Mouse (Mus musculus) neural tube, embryonic 13.5 days (tissue): ENCODE measurements around the gene Coro1b. TPM values are rescaled to one million over a fixed set of nuclear protein-coding genes. Genes with fewer than 3 reads are reported as not detected.

Experiments used
- ATAC-seq: fragments of 200-750 bp; cut with Nextera tagmentation; 2 replicates; pipeline ENCODE4 v1.8.0; 2017; ENCODE audit warnings: low read depth, mild to moderate bottlenecking, moderate TSS enrichment, moderate library complexity
- H3K27ac ChIP-seq: fragments of 300-500 bp; sonication (generic); replicated peaks from 2 replicates; pipeline ENCODE4 v1.5.1; 2015; ENCODE audit warnings: moderate library complexity, mild to moderate bottlenecking, inconsistent platforms
- H3K27me3 ChIP-seq: fragments of 300-500 bp; sonication (generic); 2 replicates; pipeline ENCODE4 v1.6.1; 2015; ENCODE audit warnings: mild to moderate bottlenecking, inconsistent platforms
- H3K36me3 ChIP-seq: fragments of 300-500 bp; sonication (generic); 2 replicates; pipeline ENCODE4 v1.6.1; 2015; ENCODE audit warnings: mild to moderate bottlenecking, inconsistent platforms
- H3K4me1 ChIP-seq: fragments of 300-500 bp; sonication (generic); replicated peaks from 2 replicates; pipeline ENCODE4 v1.6.1; 2015; ENCODE audit warnings: inconsistent platforms
- H3K4me2 ChIP-seq: fragments of 300-500 bp; sonication (generic); 2 replicates; pipeline ENCODE4 v1.6.1; 2015; ENCODE audit warnings: inconsistent platforms, mild to moderate bottlenecking, moderate library complexity
- H3K4me3 ChIP-seq: fragments of 300-500 bp; sonication (generic); 2 replicates; pipeline ENCODE4 v1.5.1; 2015; ENCODE audit warnings: mild to moderate bottlenecking, inconsistent platforms
- H3K9ac ChIP-seq: fragments of 300-500 bp; sonication (generic); 2 replicates; pipeline ENCODE4 v1.6.1; 2015; ENCODE audit warnings: moderate library complexity, mild to moderate bottlenecking, inconsistent platforms
- H3K9me3 ChIP-seq: fragments of 300-500 bp; sonication (generic); 2 replicates; pipeline ENCODE4 v1.6.1; 2016; ENCODE audit warnings: inconsistent platforms
- WGBS: fragments of 180-500 bp; shearing (Covaris S2); methylation state at CpG from one replicate; pipeline ENCODE4 v1.1.7; 2015; 5-methylcytosine and 5-hydroxymethylcytosine counted together
- polyA plus RNA-seq: library from polyadenylated mRNA; unstranded; fragments of >200 nt; fragmentation: Nextera tagmentation; extraction: Ambion mirVana; gene quantifications from 2 replicates; pipeline ENCODE4 v1.2.1, GENCODE M21; 2015

The Coro1b gene
- polyA plus RNA-seq, 1 experiment from 2014 or later, result 119 TPM

DNA sequence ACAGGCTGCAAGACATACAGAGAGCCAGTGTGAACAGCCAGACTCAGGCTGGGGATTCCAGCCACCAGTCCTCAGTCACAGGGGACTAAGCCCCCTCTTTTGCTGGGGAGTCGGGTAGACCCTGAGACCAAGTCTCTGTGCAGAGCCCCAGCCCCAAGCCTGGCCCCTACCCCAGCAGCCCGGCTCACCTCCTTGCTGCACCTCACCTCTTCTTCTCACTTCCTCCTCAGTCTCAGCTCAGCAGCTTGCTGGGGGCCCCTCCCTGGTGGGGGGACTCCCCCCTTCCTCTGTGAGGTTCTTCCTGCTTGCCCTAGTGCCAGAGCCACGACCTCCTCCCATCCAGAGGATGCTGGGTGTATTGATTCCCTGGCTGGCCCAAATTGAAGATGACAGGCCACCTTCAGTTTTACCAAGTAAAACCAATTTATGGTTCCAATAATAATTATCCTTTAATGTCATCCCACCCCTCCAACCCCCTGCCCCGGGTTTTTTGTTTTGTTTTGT is 42.5 kb downstream of the Coro1b start, which contains the start of gene Tbc1d10c:
Gene Tbc1d10c (minus strand): TSS at position 454 of the 504 bp plus-strand sequence.
- WGBS, result 65% methylated on average over 4 of the region's 4 CpGs
- H3K27me3 ChIP-seq, result no peaks in the 10 kb centered on the region
- H3K4me1 ChIP-seq, result peaks cover 36% of the 10 kb centered on the region
- no peak for ATAC-seq
- peaks cover 28% of the 10 kb centered on the region for H3K36me3 ChIP-seq
- H3K9ac ChIP-seq, result peak within 1 kb of the TSS; percentile 99
- peak within 1 kb of the TSS; percentile 93 for H3K4me2 ChIP-seq
- no peaks in the 10 kb centered on the region for H3K9me3 ChIP-seq
- peak within 1 kb of the TSS; percentile 95 for H3K27ac ChIP-seq
- peak within 1 kb of the TSS; percentile 97 for H3K4me3 ChIP-seq

DNA sequence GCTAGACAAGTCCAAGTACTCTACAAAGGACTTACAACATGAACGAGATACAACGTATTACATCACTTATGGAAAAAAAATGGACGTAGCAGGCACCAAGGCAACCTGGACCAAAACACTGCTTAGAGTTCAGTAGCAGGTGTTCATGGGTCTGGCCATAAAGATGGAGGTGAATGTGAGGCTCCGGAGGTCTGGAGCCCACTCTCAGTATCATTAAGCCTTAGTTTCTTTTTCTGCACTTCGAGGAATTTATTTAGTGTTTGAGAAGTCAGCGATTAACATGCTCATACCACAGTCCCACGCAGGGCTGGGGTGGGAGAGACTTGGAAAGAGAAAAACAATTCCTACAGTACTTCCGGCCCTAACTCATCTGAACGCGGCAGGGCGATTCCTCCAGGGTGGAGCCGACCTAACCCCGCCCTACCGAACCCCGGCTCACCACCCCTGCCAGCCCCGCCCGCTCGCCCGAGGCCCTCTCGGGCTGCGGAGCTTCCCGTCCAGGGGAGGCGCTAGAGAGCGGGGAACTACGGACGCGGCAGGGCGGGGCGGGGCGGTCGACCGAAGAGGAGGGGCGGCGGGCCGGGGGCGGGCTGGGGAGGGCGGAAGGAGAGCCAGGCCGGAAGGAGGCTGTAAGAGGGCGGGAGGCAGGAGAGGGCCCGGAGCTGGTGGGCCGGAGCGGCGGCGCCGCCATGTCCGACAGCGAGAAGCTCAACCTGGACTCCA is 43.3 kb downstream of the Coro1b start, which contains the start of gene Ppp1ca:
Gene Ppp1ca (plus strand): TSS at position 538 of the 723 bp plus-strand sequence.
- peak; percentile 90 for ATAC-seq
- Histone ChIP-seq H3K9ac (peak within 1 kb of the TSS; percentile 99), H3K27me3 (no peaks in the 10 kb centered on the region), H3K27ac (peak within 1 kb of the TSS; percentile 95), H3K4me1 (peaks cover 44% of the 10 kb centered on the region), H3K36me3 (peaks cover 36% of the 10 kb centered on the region), H3K9me3 (no peaks in the 10 kb centered on the region), H3K4me3 (peak within 1 kb of the TSS; percentile 97), H3K4me2 (peak within 1 kb of the TSS; percentile 93)
- 6% methylated on average over 34 of the region's 47 CpGs for WGBS

DNA sequence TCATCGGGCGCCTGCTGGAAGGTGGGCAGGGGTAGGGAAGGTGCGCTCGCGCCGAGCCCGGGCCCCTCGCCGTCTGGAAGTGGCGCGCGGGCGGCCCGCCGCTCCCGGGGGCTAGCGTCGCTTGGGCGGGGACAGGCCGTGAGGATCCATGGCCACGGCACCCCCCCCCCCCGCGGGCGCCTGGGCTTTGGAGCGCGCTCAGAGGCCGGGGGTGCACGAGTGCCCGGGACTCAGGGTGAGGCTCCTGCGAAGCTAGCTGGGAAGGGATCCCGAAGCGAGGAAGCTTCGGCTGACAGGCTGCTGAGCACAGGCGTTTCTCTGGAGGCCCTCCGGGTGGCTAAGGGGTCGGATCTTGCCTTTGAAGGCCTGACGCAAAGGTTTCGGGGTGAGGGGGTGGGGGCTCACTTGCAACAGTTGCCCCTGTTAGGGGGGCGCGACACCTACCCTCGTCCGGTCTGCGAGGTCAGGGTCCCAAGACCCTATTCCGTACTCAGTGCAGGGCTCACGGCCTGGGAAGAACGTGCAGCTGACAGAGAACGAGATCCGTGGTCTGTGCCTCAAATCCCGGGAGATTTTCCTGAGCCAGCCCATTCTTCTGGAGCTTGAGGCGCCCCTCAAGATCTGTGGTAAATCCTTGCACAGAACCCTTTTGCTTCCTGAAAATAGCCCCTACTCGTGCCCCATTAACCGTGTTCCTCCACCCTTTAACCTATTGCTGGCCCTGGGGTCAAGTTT is 44.0 kb downstream of the Coro1b start:
- ATAC-seq, result peak; percentile 70
- Histone ChIP-seq H3K9ac (peak overlapping the region; percentile 99), H3K36me3 (peaks cover 44% of the 10 kb centered on the region), H3K4me3 (peak overlapping the region; percentile 97), H3K9me3 (no peaks in the 10 kb centered on the region), H3K4me2 (peak overlapping the region; percentile 93), H3K27ac (peak overlapping the region; percentile 95), H3K4me1 (peaks cover 46% of the 10 kb centered on the region), H3K27me3 (no peaks in the 10 kb centered on the region)
- WGBS, result under 1% methylated on average over 52 of the region's 52 CpGs

DNA sequence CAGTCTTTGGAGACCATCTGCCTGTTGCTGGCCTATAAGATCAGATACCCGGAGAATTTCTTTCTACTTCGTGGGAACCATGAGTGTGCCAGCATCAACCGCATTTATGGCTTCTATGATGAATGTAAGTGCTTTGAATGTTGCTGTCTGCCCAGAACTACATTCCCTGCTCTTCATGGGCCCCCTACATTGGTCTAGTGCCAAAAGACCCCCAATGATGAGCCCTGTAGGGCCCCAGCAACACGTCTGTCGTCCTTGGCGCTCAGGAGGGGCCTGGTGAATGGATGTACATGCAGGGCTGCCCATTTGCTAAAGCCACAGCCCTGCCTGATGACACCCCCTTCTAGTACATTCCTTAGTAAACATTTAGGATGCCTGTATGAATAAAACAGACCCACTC is 44.7 kb downstream of the Coro1b start:
- peaks cover 46% of the 10 kb centered on the region for H3K4me1 ChIP-seq
- peak overlapping the region; percentile 99 for H3K9ac ChIP-seq
- ATAC-seq, result no peak
- H3K4me2 ChIP-seq, result peak overlapping the region; percentile 93
- no peaks in the 10 kb centered on the region for H3K27me3 ChIP-seq
- H3K36me3 ChIP-seq, result peaks cover 50% of the 10 kb centered on the region
- H3K27ac ChIP-seq, result peak overlapping the region; percentile 95; the same call in 1 of the 2 replicates
- H3K4me3 ChIP-seq, result peak overlapping the region; percentile 97
- no peaks in the 10 kb centered on the region for H3K9me3 ChIP-seq
- WGBS, result 57% methylated on average over 6 of the region's 6 CpGs

DNA sequence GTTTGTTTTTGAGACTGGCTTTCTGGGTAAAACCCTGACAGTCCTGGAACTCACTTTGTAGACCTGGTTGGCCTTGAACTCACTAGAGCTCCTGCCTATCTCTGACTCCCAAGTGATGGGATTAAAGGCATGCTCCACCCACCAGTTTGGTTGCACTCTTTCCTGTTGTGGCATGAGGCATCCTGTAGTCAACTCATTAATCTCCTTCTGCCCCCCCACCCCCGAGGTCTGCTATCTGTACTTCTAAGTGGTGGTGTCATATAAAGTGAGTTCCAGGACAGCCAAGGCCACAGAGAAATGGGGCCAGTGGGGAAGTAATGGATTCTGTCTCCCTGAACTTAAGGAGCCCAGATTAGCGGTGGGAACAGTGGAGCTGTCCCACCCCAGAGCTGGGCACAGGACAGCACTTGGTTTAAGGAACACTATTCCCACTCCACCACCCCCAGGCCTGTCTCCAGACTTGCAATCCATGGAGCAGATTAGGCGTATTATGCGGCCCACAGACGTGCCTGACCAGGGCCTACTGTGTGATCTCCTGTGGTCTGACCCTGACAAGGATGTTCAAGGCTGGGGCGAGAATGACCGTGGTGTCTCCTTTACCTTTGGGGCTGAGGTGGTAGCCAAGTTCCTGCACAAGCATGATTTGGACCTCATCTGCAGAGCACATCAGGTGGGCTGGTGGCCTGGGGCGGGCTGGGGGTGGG is 45.8 kb downstream of the Coro1b start:
- WGBS, result 93% methylated on average over 8 of the region's 8 CpGs
- Histone ChIP-seq H3K4me1 (peaks cover 46% of the 10 kb centered on the region), H3K9me3 (no peaks in the 10 kb centered on the region), H3K9ac (peak overlapping the region; percentile 99; the same call in 1 of the 2 replicates), H3K27ac (no peak overlapping the region), H3K4me3 (0 out of 2 replicates have a peak overlapping the region, but pooled peaks have one; percentile 97), H3K27me3 (no peaks in the 10 kb centered on the region), H3K4me2 (no peak overlapping the region), H3K36me3 (peaks cover 54% of the 10 kb centered on the region)
- ATAC-seq, result no peak

DNA sequence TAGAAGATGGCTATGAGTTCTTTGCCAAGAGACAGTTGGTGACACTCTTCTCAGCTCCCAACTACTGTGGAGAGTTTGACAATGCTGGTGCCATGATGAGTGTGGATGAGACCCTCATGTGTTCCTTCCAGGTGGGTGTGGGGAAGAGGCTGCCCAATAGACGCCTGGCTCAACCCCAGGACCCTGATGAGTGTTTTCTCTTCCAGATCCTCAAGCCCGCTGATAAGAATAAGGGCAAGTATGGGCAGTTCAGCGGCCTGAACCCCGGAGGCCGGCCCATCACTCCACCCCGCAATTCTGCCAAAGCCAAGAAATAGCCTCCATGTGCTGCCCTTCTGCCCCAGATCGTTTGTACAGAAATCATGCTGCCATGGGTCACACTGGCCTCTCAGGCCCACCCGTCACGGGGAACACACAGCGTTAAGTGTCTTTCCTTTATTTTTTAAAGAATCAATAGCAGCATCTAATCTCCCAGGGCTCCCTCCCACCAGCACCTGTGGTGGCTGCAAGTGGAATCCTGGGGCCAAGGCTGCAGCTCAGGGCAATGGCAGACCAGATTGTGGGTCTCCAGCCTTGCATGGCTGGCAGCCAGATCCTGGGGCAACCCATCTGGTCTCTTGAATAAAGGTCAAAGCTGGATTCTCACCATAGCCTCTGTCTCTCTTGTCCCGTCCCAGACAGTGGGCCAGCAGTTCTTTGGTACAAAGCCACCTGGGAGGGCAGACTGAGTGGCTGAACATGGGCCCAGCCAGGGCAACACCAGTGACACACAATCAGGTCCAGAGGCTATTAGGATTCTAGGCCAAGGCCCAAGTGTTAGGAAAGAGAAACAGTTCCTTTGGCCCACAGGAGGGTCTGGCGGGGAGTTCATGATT is 46.6 kb downstream of the Coro1b start:
- H3K27me3 ChIP-seq, result no peaks in the 10 kb centered on the region
- H3K4me3 ChIP-seq, result no peak overlapping the region
- 80% methylated on average over 12 of the region's 12 CpGs for WGBS
- no peaks in the 10 kb centered on the region for H3K9me3 ChIP-seq
- H3K4me1 ChIP-seq, result peaks cover 48% of the 10 kb centered on the region
- 0 out of 2 replicates have a peak overlapping the region, but pooled peaks have one; percentile 1 for H3K27ac ChIP-seq
- no peak for ATAC-seq
- H3K4me2 ChIP-seq, result no peak overlapping the region
- peaks cover 62% of the 10 kb centered on the region for H3K36me3 ChIP-seq
- 0 out of 2 replicates have a peak overlapping the region, but pooled peaks have one; percentile 12 for H3K9ac ChIP-seq

DNA sequence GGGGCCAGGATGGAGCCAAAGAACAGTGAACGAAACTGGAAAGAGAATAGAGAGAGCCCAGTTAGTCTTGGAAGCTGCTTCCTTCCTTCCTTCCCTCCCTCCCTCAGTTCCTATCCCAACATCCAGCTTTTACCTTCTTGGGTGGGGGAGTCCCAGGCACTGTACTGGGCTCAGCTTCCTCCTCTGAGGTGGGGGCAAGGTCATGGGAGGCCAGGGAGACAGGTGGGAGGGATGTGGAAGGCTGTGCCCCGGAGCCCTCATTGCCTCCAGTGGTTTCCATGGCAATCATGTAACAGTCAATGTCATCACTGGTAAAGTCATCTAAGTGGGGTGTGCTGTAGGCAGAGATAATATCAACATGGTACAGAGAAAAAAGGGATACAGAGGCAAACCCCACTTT is 47.6 kb downstream of the Coro1b start:
- Histone ChIP-seq H3K4me1 (peaks cover 59% of the 10 kb centered on the region), H3K4me2 (no peak overlapping the region), H3K27ac (peak overlapping the region; percentile 49; the same call in 1 of the 2 replicates), H3K36me3 (peaks cover 64% of the 10 kb centered on the region), H3K27me3 (no peaks in the 10 kb centered on the region), H3K4me3 (no peak overlapping the region), H3K9ac (0 out of 2 replicates have a peak overlapping the region, but pooled peaks have one; percentile 26), H3K9me3 (no peaks in the 10 kb centered on the region)
- ATAC-seq, result no peak
- WGBS, result 56% methylated on average over 2 of the region's 2 CpGs

DNA sequence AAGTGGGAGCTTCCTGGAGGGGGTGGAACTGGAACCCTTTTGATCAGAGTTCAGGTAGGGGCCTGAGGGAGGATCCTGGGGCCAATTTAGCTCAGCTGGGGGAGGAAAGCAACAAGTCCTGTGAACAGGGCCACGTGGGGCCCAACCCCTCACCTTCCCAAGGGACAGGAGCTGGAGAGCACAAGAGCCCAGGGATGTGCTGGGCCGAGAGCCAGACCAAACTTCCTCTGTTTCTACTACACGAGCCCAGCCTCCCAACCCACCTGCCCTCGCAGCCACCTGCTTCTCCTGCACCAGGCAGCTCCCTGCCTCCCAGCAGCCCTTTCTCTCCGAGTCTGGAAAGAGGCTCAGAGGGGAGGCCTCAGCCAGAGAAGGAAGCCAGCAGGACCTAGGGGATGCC is 48.1 kb downstream of the Coro1b start:
- H3K36me3 ChIP-seq, result peaks cover 64% of the 10 kb centered on the region
- 27% methylated on average over 5 of the region's 5 CpGs for WGBS
- H3K4me3 ChIP-seq, result no peak overlapping the region
- H3K4me2 ChIP-seq, result no peak overlapping the region
- H3K27ac ChIP-seq, result no peak overlapping the region; the same call in 1 of the 2 replicates
- H3K9me3 ChIP-seq, result no peaks in the 10 kb centered on the region
- H3K4me1 ChIP-seq, result peaks cover 57% of the 10 kb centered on the region
- no peak for ATAC-seq
- no peak overlapping the region for H3K9ac ChIP-seq
- H3K27me3 ChIP-seq, result no peaks in the 10 kb centered on the region

DNA sequence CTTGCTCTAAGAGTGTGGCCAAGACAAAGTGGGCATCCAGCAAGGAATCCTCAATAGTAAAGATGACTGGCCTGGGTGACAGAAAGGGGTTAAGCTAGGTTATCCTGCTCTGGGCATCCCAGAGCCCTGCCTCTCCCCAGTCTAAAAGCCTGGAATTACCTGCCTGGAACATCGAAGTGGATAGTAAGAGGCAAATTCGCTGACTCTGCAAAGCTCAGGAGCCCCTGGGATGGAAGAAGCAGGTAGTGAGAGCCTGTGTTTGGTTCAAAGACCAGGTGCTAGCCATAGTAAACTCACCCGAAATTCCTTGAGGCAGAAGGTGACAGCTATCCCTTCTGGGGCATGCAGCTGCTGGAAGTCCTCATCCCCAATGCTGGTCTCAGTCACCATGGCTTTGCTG is 48.8 kb downstream of the Coro1b start:
- H3K4me3 ChIP-seq, result no peak overlapping the region
- no peak overlapping the region for H3K9ac ChIP-seq
- ATAC-seq, result no peak
- H3K4me1 ChIP-seq, result peaks cover 59% of the 10 kb centered on the region
- no peak overlapping the region for H3K27ac ChIP-seq
- H3K9me3 ChIP-seq, result no peaks in the 10 kb centered on the region
- no peak overlapping the region for H3K4me2 ChIP-seq
- H3K36me3 ChIP-seq, result peaks cover 64% of the 10 kb centered on the region
- WGBS, result 74% methylated on average over 3 of the region's 3 CpGs
- no peaks in the 10 kb centered on the region for H3K27me3 ChIP-seq

DNA sequence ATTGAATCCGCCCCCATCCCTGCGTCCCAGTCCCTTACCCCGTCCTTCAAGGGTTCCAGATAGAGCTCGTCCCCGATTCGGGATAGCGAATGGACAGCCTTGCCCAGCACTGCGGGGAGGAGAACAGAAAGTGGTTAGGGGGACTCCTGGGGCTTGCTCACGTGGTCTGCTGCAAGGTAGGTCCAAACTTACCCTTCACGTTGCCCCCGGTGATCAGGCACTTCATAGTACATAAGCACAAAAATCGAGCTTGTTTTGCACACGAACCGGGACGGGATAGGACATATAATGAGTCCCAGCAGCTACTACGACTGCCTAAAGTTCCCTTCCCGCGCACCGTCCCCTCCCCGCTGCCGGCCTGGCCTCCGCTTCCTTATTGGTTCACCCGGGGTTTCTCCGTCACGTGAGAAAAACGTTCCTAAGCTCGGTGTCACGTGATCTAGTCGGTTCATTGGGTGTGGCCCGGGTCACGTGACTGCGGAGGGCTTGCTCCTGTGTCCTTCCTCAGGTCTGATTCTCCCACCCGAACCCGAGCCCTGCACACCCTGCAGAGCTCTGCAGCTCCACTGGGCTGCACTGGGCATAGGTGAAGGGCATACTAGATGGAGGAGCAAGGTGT is 53.0 kb downstream of the Coro1b start, which contains the start of gene Rad9a:
Gene Rad9a (minus strand): TSS at position 372 of the 619 bp plus-strand sequence.
- no peaks in the 10 kb centered on the region for H3K9me3 ChIP-seq
- peak; percentile 86 for ATAC-seq
- H3K4me2 ChIP-seq, result peak within 1 kb of the TSS; percentile 97
- 0% methylated on average over 34 of the region's 34 CpGs for WGBS
- H3K4me3 ChIP-seq, result peak within 1 kb of the TSS; percentile 68
- H3K36me3 ChIP-seq, result peaks cover 31% of the 10 kb centered on the region
- peaks cover 32% of the 10 kb centered on the region for H3K4me1 ChIP-seq
- peak within 1 kb of the TSS; percentile 59 for H3K27ac ChIP-seq
- H3K27me3 ChIP-seq, result peaks cover 20% of the 10 kb centered on the region
- H3K9ac ChIP-seq, result peak within 1 kb of the TSS; percentile 88
